Mouse (Mus musculus) testis, adult 2 months (tissue): ENCODE measurements at regions not wholly inside any gene's neighbourhood (a gene's known extent, or its start where the extent isn't known, plus 50 kb on each side); places are given as distances from the start of the nearest gene placed in this dataset.

Experiments
- CTCF ChIP-seq: fragments of 200-500 bp; IDR thresholded peaks from 2 replicates; pipeline ENCODE4 v1.5.1; 2012; ENCODE audit warnings: low read depth, mild to moderate bottlenecking, inconsistent platforms, low read length, moderate library complexity; ENCODE audit not compliant: control insufficient read depth, insufficient read depth, insufficient replicate concordance
- POLR2A ChIP-seq: fragments of 200-500 bp; IDR thresholded peaks from 2 replicates; pipeline ENCODE4 v1.6.1; 2012; ENCODE audit warnings: low read depth, mild to moderate bottlenecking, inconsistent platforms, low read length, moderate library complexity; ENCODE audit not compliant: control insufficient read depth

DNA sequence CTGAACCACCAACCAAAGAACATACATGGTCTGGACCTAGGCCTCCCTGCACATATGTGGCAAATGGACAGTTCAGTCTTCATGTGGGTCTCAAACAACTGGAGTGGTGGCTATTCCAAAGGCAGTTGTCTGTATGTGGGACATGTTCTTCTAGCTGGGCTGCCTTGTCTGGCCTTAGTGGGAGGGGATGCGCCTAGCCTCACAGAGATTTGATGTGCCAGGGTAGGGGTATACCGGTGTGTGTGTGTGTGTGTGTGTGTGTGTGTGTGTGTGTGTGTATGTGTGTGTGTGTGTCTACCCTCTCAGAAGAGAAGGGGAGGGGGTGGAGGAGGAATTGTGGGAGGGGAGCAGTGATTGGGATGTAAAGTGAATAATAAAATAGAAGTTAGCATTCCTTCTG, 344.0 kb downstream of the Dhx35 start:
- TF ChIP-seq POLR2A (no peak), CTCF (no peak)
